In genomic region chr6:145302907-145303640, GRCm38 (mm10) we compare ENCODE assay signal across 8 mouse cellular contexts. TPM values are rescaled to one million over a fixed set of nuclear protein-coding genes. Genes with fewer than 3 reads are reported as not detected.
DNase-seq lines count a peak whose midpoint lies in the region; ATAC-seq and TF ChIP-seq lines count a peak whose summit lies in the region.

No protein-coding gene starts in this region.

- H3K36me3 ChIP-seq in kidney, postnatal 0 days (ENCODE audit: insufficient read depth, low read length): no peaks in the 10 kb centered on the region
- no peaks in the 10 kb centered on the region for H3K36me3 ChIP-seq in embryonic facial prominence, embryonic 15.5 days
- no peaks in the 10 kb centered on the region for H3K36me3 ChIP-seq in midbrain, embryonic 14.5 days (ENCODE audit: control insufficient read depth, insufficient read depth, low read length)

- peaks cover 7% of the 10 kb centered on the region; the same call in 1 of the 2 replicates for H3K4me1 ChIP-seq in kidney, postnatal 0 days (replicated peaks; ENCODE audit: insufficient read depth, low read length)
- H3K4me1 ChIP-seq in embryonic facial prominence, embryonic 15.5 days: peaks cover 15% of the 10 kb centered on the region
- H3K4me1 ChIP-seq in midbrain, embryonic 14.5 days (ENCODE audit: control insufficient read depth, insufficient read depth, low read length): peaks cover 8% of the 10 kb centered on the region

- no peak overlapping the region for H3K27ac ChIP-seq in kidney, postnatal 0 days
- no peak overlapping the region for H3K27ac ChIP-seq in embryonic facial prominence, embryonic 15.5 days (replicated peaks)
- H3K27ac ChIP-seq in midbrain, embryonic 14.5 days (replicated peaks; ENCODE audit: low read depth, low read length): peak overlapping the region; percentile 46

- no peak overlapping the region for H3K9ac ChIP-seq in kidney, postnatal 0 days (ENCODE audit: low read depth, low read length)
- no peak overlapping the region for H3K9ac ChIP-seq in embryonic facial prominence, embryonic 15.5 days
- no peak overlapping the region for H3K9ac ChIP-seq in midbrain, embryonic 14.5 days (replicated peaks; ENCODE audit: low read length)

- no peak for DNase-seq in kidney, postnatal 0 days (ENCODE audit: low spot score)
- DNase-seq in kidney, adult 11 months: no peak
- DNase-seq in midbrain, embryonic 14.5 days: no peak
- DNase-seq in ovary, adult 18-20 months (ENCODE audit: low spot score): no peak
- DNase-seq in gastrocnemius, adult 18-20 months (ENCODE audit: low spot score): no peak
- DNase-seq in testis, postnatal 14 days (ENCODE audit: low spot score): no peak

- 58% methylated on average over 22 of the region's 22 CpGs for WGBS in kidney, postnatal 0 days
- WGBS in embryonic facial prominence, embryonic 15.5 days: 60% methylated on average over 22 of the region's 22 CpGs
- 65% methylated on average over 22 of the region's 22 CpGs for WGBS in midbrain, embryonic 14.5 days

- H3K9me3 ChIP-seq in kidney, postnatal 0 days (replicated peaks; ENCODE audit: low read length): no peaks in the 10 kb centered on the region
- no peaks in the 10 kb centered on the region for H3K9me3 ChIP-seq in embryonic facial prominence, embryonic 15.5 days (replicated peaks)
- no peaks in the 10 kb centered on the region for H3K9me3 ChIP-seq in midbrain, embryonic 14.5 days (ENCODE audit: control insufficient read depth, low read length)

- no peak for ATAC-seq in kidney, postnatal 0 days (replicated peaks; ENCODE audit: low FRiP score, low read depth)
- ATAC-seq in embryonic facial prominence, embryonic 15.5 days (ENCODE audit: insufficient number of reproducible peaks, low FRiP score, low TSS enrichment, low read depth): no peak
- ATAC-seq in inflammation-experienced regulatory T-cells, adult 6 months: peak; percentile 3
- no peak for ATAC-seq in midbrain, embryonic 14.5 days (ENCODE audit: low FRiP score, low TSS enrichment)

- H3K4me2 ChIP-seq in kidney, postnatal 0 days (ENCODE audit: low read length): peak overlapping the region; percentile 43
- peak overlapping the region; percentile 35 for H3K4me2 ChIP-seq in embryonic facial prominence, embryonic 15.5 days (replicated peaks)
- H3K4me2 ChIP-seq in midbrain, embryonic 14.5 days (ENCODE audit: low read length): peak overlapping the region; percentile 45

- no peak overlapping the region; the same call in 1 of the 2 replicates for H3K4me3 ChIP-seq in kidney, postnatal 0 days (replicated peaks; ENCODE audit: low read depth, low read length)
- peak overlapping the region; percentile 10; the same call in 1 of the 2 replicates for H3K4me3 ChIP-seq in embryonic facial prominence, embryonic 15.5 days (replicated peaks)
- peak overlapping the region; percentile 13; the same call in 1 of the 2 replicates for H3K4me3 ChIP-seq in midbrain, embryonic 14.5 days (replicated peaks; ENCODE audit: low read depth, low read length)

- TF ChIP-seq CTCF in kidney, postnatal 0 days (IDR thresholded peaks at IDR 0.05; ENCODE audit: low read depth): no peak

- H3K27me3 ChIP-seq in kidney, postnatal 0 days (ENCODE audit: insufficient read depth, low read length): no peaks in the 10 kb centered on the region
- no peaks in the 10 kb centered on the region for H3K27me3 ChIP-seq in embryonic facial prominence, embryonic 15.5 days
- no peaks in the 10 kb centered on the region for H3K27me3 ChIP-seq in midbrain, embryonic 14.5 days (ENCODE audit: control insufficient read depth, insufficient read depth, low read length)

RNA-seq across cellular contexts. Expression of gene Kras, which starts 53.0 kb away (rescaled TPM):
- 64.6 and 71.1 TPM in 2 replicates for polyA plus RNA-seq in kidney, postnatal 0 days (2015; fragmentation: Nextera tagmentation; extraction: Ambion mirVana)
- polyA plus RNA-seq in embryonic facial prominence, embryonic 15.5 days (2015; fragmentation: Nextera tagmentation; extraction: Ambion mirVana): 65.5 and 70.7 TPM in 2 replicates
- polyA plus RNA-seq in inflammation-experienced regulatory T-cells, adult 6 months (2017; shearing (Covaris generic)): 10 to 100 TPM; 23.3 to 49.5 (median 37.0) TPM
- polyA plus RNA-seq in midbrain, embryonic 14.5 days (2014; fragmentation: Nextera tagmentation; extraction: Ambion mirVana): 115 and 120 TPM in 2 replicates
- 10 to 100 TPM; 12.5 to 21.4 TPM for total RNA-seq in gastrocnemius, adult 18-20 months (2021)
